Mouse (Mus musculus) right cerebral cortex, postnatal 10 days (tissue): ENCODE measurements at regions not wholly inside any gene's neighbourhood (a gene's known extent, or its start where the extent isn't known, plus 50 kb on each side); places are given as distances from the start of the nearest gene placed in this dataset.
A peak's percentile ranks its signal among the peaks of the same experiment; 100 is the strongest.

ENCODE experiments used
- DNase-seq, 2 experiments: peaks; one replicate each; pipeline ENCODE4 v3.0.0; 2021; ENCODE audit warnings: low spot score in 2 of 2

DNA sequence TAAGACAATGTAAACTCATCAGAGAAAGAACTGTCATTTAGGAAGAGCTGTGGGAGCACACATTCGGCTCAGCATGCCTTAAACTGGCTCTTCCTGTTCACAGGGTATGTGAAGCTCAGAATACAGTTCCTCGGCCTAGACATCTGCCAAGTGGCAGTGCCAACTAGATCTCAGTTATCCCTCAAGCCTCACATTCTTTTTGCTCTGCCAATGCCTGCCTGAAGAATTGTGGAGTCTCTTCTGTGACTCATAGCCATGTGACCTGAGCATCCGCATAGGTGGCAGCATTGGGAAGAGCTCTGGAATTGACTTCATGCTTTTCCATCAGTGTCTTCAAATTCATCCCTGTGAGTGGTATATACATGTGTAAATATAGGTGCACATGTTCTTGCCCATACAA, 59.7 kb downstream of the Prlhr start:
- DNase-seq: no peak

DNA sequence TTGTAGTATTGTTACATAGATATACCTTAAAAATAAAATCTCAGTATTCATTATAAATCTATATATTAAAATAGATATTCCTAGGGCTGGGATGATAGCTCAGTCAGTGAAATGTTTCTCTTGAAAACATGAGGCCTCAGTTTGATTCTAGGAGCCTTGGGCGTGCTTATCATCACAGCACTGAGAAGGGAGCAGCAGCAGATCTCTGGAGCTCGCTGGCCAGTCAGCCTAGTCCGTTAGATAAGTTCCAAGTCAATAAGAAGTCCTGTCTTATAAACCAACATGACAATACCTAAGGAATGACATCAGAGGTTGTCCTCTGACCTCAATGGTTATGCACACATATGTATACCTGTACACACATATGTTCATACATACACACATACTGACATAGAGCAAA, 68.7 kb downstream of the Prlhr start:
- no peak for DNase-seq

DNA sequence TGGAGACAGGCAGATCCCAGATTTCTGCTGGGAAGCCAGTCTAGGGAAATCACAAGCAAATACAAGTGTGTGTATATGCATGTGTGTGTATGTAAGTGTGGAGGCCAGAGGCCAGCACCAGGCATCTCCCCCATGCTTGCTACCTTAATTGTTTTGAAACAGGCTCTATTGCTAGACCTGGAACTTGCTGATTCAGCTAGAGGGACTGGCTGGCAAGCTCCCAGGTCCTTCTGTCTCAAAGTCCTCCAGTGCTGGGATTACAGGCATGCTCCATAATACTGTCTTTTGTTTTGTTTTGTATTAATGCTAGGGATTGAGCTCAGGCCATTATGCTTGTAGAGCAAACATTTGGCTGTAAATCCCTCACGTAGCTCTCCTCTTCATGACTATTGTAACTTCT, 70.4 kb downstream of the Prlhr start:
- no peak for DNase-seq

DNA sequence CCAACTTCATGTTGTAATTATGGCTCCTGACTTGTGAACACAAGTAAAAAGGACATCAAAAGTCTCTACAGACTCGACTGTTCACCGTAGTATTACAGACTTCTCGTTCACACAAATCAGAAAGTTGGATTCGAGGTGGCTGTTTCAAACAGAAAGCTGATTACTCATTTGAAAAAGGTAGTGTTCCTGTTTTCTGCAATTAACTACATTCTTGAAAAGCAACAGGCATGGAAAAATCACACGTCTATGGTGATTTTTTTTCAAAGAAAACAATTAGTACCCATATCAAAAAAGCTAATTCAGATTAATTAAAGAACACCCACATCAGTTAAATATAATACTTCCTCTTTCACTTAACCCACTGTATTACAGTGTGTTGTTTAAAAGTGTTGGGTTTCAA, 71.5 kb downstream of the Prlhr start:
- DNase-seq: no peak

- no peak for DNase-seq
Observed at GRCm38 (mm10) chr19:60386563-60387241, 81.4 kb downstream of the Prlhr start.

DNA sequence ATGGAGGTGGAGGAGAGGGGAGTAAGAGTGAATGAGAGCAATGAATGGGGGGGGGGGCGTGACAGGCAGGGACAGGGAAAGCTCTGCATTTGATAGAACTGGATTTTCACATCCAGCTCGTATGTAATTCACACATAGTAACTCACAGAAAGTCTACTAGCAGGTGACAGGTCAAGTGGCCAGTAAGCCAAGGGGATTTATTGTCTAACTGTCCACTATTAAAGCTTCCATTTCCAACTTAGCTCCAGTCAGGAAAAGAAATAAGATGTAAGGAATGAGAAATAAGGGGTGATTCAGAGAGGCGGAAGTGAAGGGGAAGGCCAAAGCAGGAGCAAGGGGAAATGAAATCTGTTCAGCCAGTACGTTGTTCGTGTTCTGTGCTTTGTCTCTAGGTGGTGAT, 83.4 kb downstream of the Prlhr start:
- DNase-seq: no peak

DNA sequence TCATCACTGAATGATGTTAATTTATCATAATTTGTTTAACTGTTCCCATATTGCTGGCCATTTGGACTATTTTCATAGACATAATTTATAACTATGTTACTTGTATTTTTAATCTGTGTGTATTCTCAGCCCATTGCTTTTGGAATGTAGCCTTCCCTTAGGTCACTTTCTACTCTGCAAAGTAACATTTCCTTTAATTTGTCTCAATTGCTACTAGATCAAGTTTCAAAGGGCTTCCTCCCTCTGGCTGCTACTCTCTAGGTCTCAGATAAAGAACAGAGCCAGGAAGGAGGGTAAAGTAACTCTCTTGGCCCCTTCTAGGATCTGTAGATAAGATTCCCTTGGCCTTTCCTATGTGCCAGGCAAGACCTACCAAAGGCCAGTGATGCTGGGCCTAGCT, 85.4 kb downstream of the Prlhr start:
- DNase-seq: no peak

GRCm38 (mm10) chr19:60379030-60379605, 89.0 kb downstream of the Prlhr start:
- no peak for DNase-seq

GRCm38 (mm10) chr19:60363988-60364599, 104.0 kb downstream of the Prlhr start:
- no peak for DNase-seq

DNA sequence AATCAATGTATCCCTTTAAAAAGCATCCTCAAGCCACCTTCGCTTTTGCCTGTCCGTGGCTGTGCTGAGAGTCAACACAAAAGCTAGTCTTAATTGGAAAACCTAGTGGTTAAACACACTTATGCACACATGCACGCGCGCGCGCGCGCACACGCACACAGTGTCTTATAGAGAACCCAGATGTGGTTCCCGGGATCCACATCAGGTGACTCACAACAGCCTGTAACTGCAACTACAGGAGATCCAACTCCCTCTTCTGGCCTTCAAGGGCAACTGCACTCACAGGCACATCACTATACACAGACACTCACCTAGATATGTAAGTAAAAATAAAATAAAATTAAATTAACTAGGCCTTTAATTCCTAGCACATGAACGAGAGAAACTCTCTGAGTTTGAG, 118.4 kb upstream of the Fam204a start:
- DNase-seq: no peak

GRCm38 (mm10) chr19:60341485-60341884, 115.0 kb upstream of the Fam204a start:
- DNase-seq: peak; percentile 76 to 81

DNA sequence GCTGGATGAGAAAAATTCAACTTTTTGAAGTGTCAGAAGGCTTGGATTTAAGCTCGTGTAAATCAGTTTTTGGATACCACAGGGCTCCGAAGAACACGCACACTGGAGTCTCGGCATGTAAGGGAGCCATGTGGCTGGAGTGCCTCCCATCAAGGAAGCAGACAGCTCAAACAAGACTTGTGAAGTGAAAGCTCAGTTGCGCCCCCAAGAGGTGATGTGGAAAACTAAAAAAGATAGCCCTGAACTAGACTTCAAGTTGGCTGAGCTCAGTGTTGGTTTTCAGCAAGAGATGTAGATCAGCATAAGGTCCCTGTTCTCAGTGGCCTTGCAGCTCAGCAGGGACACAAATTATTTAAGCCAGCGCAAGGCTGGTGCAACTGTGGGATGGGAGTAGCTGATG, 113.7 kb upstream of the Fam204a start:
- peak in 1 of 2 experiments; percentile 28 for DNase-seq

DNA sequence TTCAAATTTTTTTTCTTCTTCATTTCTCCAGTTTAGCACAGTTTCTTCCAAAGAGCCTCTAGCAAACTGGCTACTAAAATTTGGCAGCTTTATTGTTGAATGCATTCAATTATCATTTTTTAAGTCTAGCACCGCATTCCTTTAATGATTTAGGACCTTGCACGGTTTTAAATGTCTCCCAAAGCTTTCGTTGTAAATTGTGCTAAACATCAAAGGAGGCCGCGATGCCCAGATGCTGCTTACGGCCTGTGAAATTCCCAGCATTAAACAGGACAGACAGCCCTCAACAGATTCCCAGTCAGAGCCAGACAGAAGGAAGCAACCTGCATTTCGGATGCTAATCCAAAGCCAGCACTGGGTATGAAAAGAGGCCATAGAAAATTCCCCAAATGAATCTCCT, 108.0 kb upstream of the Fam204a start:
- no peak for DNase-seq

- no peak for DNase-seq
Observed at GRCm38 (mm10) chr19:60328295-60328694, 101.8 kb upstream of the Fam204a start.

DNA sequence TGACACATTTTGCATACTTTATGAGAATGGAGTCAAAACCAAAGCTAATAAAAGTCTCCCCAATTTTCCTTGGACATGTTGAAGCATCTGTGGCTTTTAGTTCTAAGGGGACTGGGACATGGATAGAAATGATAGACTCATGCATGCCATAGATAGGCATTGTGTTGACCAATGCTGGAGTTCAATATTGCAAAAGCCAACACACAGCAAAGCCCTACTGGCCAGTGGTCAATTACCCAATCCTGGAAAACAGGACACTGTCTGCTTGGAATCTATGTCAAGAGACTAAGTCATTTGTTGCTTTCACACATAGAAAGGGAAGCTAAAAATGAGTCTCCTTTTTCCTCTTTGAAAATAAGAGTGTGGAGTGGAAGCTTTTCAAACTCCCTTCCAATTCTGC, 99.1 kb upstream of the Fam204a start:
- DNase-seq: no peak

GRCm38 (mm10) chr19:60325112-60325511, 98.6 kb upstream of the Fam204a start:
- DNase-seq: peak; percentile 49 to 50

GRCm38 (mm10) chr19:60310591-60310990, 84.1 kb upstream of the Fam204a start:
- peak; percentile 76 to 90 for DNase-seq

DNA sequence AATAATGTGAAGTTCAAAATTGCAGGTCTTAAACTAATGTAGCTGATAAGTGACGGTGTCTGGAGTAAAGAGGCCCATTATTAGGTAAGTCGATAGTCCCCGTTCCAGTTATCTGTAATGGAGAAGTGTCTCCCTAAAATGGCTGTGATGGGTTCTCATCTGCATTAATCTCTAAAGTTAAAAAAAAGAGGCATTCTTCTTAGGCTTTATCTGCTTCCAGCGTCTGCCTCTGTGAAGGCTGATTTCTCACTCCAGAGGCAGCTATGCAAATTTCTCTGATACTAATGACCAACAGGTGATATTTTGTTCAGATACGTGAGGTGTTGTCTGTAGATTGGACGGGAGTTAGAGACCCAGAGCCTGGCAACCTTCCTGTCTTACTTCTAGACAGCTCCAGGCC, 75.9 kb upstream of the Fam204a start:
- no peak for DNase-seq

DNA sequence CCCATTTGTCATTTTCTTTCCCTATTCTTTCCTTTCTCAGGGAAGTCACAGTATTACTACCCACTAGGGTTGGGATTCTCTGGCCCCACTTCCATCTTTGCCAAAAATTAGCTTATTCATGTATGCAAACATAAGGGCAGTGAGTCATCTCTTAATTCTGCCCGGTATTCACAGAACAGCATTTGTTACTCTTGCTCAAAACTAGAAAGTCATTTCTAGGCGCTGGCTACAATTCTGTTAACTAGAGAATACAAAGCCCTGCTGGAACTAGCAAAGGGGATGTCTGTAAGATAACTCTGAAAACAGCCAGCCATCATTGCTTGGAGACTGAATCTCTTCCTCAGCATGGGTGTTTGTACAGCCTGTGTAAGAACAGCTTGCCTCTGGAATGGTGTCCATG, 74.4 kb upstream of the Fam204a start:
- DNase-seq: no peak

DNA sequence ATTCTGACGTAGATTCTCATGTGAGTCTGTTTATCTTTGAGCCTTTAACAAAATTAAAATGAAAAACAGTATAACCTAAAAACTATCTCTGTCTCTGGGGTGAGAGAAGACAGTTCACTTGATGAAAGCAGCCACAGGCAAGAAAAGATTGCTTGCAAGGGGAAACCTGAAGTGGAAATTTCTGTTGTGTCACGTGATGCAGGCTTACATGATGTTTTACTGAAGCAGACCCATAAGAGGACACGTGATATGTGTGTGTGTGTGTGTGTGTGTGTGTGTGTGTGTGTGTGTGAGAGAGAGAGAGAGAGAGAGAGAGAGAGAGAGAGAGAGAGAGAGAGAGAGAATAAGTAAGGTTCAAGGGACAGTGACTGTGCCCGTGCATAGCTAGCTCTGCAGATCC, 63.7 kb upstream of the Fam204a start:
- DNase-seq: no peak

DNA sequence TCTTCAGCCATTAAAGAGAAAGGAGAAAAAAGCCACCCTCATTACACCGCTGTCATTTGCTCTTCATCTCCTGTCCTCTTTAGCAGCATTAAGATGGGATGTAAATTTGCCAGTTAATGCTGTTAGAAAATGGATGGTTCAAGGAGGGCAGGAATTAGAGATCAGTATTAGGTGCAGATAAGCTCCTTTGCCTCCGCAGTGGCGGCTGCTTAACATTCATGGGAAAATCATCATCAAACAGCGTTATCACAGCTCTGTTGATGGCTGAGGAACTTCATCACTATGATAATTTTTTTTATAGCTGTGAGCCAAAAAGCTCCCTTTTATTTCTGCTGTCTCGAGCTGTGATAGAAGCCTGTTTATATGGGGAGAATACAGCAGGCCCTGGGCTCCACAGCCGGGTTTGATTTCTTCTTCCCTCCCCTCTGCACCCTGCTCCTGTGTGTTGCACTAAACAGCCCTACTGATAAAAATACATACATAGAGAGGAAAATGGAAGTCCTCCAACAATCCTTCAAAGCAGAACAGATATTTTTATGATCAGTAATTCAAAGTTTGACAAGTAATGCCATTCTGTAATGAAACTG, 60.4 kb upstream of the Fam204a start:
- no peak for DNase-seq

DNA sequence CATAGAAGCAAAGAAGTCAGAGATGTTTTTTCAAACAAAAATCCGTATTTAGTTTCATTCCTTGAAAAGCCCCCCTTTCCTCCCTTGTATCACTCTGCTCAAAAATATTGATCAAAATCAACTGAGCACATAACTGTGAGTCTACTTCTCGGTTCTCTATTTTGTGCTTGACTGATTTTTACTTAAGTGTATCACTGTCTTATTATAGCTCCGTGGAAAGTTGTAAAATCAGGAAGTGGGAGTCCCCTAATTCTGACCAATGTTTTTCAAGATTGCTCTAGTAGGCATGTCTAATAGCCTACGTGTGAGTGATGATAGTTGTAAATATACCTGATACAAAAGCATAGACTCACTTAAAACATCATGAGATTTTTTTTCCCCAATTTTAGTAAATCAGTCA, 58.4 kb upstream of the Fam204a start:
- no peak for DNase-seq
